Mouse (Mus musculus) liver, adult 2 months (tissue): Measurements from ENCODE around the gene Atp2c2.

Experiments
- CTCF ChIP-seq: fragments of 200-500 bp; IDR thresholded peaks from 2 replicates; pipeline ENCODE4 v1.5.1; 2011; ENCODE audit warnings: low read depth, low read length, control low read depth
- POLR2A ChIP-seq: fragments of 200-500 bp; IDR thresholded peaks from 2 replicates; pipeline ENCODE4 v1.6.1; 2011; ENCODE audit warnings: low read length, control low read depth; ENCODE audit not compliant: insufficient read depth; ENCODE audit errors: extremely low read depth

- TF ChIP-seq CTCF (peak; percentile 47; the same call in 1 of the 2 replicates), POLR2A (no peak)
Measured at GRCm38 (mm10) chr8:119802592-119802991, 102.8 kb downstream of the Atp2c2 start.
